12 mouse cellular contexts compared by ENCODE assay signal in the genomic region with DNA sequence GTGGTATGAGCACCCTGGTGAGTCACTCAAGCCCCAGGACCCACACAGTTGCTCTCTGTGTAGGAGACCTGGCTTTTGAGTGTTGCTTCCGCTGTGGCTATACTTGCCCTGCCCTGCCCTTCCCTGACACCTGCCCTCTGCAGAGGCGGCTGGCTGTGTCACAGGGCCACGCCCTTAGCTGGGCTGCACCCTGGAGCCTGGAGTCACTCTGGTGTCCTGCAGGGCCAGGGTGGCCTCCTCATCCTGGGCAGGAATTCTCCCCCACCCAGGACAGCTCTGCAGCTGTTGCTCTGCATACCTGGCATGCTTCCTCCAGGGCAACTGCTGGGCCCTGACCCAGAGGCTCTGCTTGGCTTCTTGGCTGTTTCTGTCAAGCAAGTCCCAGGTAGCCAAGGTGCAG. TPM values are rescaled to one million over a fixed set of nuclear protein-coding genes. Genes with fewer than 3 reads are reported as not detected.
DNase-seq lines count a peak whose midpoint lies in the region; ATAC-seq and TF ChIP-seq lines count a peak whose summit lies in the region.
"Had no signal": no experiment of that assay in that cellular context is flagged by ENCODE, and none has a peak within 500 bp of the region (broad histone marks: within the 10 kb centered on the region; RNA-seq: fewer than 3 reads in every experiment).

No protein-coding gene starts in this region.

- H3K79me2 ChIP-seq in myocyte (ENCODE audit: control insufficient read depth, insufficient read depth), result no peaks in the 10 kb centered on the region

- H3K27me3 ChIP-seq in kidney, adult 2 months (replicated peaks; ENCODE audit: control insufficient read depth, insufficient read depth, low read length), result no peaks in the 10 kb centered on the region
- no peaks in the 10 kb centered on the region for H3K27me3 ChIP-seq in embryonic facial prominence, embryonic 10.5 days (replicated peaks; ENCODE audit: low read depth, poor library complexity, severe bottlenecking)
- no peaks in the 10 kb centered on the region for H3K27me3 ChIP-seq in intestine, embryonic 15.5 days (replicated peaks)
- no peaks in the 10 kb centered on the region for H3K27me3 ChIP-seq in myocyte (ENCODE audit: control insufficient read depth, insufficient read depth, insufficient read length)
- H3K27me3 ChIP-seq: liver, embryonic 15.5 days; megakaryocyte, embryonic 14.5 days; neural tube, embryonic 13.5 days had no signal

- no peak for TF ChIP-seq CTCF in kidney, adult 2 months (conservative IDR thresholded peaks at IDR 0.05; ENCODE audit: insufficient read depth, insufficient read length, low read depth, low read length)

- no peaks in the 10 kb centered on the region for H3K9me3 ChIP-seq in embryonic facial prominence, embryonic 10.5 days
- H3K9me3 ChIP-seq in intestine, embryonic 15.5 days, result no peaks in the 10 kb centered on the region
- H3K9me3 ChIP-seq: liver, embryonic 15.5 days; neural tube, embryonic 13.5 days had no signal

- WGBS in kidney, adult 2 months, result 63% methylated on average over 3 of the region's 3 CpGs
- WGBS in embryonic facial prominence, embryonic 10.5 days, result 47% methylated on average over 3 of the region's 3 CpGs
- 30% methylated on average over 3 of the region's 3 CpGs for WGBS in intestine, embryonic 15.5 days

- peak; percentile 67 for ATAC-seq in intestine, embryonic 15.5 days

- no peak overlapping the region for H3K9ac ChIP-seq in intestine, embryonic 15.5 days
- H3K9ac ChIP-seq: liver, embryonic 15.5 days; neural tube, embryonic 13.5 days had no signal

- H3K36me3 ChIP-seq in kidney, adult 2 months (ENCODE audit: control insufficient read depth, insufficient read depth, low read length), result no peaks in the 10 kb centered on the region
- no peaks in the 10 kb centered on the region for H3K36me3 ChIP-seq in embryonic facial prominence, embryonic 10.5 days (replicated peaks)
- H3K36me3 ChIP-seq in intestine, embryonic 15.5 days, result no peaks in the 10 kb centered on the region
- H3K36me3 ChIP-seq in myocyte (ENCODE audit: control insufficient read depth, insufficient read depth), result no peaks in the 10 kb centered on the region
- H3K36me3 ChIP-seq: liver, embryonic 15.5 days; neural tube, embryonic 13.5 days had no signal

- no peak overlapping the region for H3ac ChIP-seq in myocyte (ENCODE audit: control insufficient read depth, insufficient read length)

- no peaks in the 10 kb centered on the region for H3K4me1 ChIP-seq in kidney, adult 2 months (ENCODE audit: control insufficient read depth, insufficient read depth, low read length)
- peaks cover 36% of the 10 kb centered on the region for H3K4me1 ChIP-seq in embryonic facial prominence, embryonic 10.5 days
- peaks cover 15% of the 10 kb centered on the region for H3K4me1 ChIP-seq in intestine, embryonic 15.5 days (replicated peaks)
- H3K4me1 ChIP-seq: liver, embryonic 15.5 days; megakaryocyte, embryonic 14.5 days had no signal

- TF ChIP-seq POLR2A in kidney, adult 2 months (IDR thresholded peaks at IDR 0.05; ENCODE audit: low read depth, low read length), result no peak
- TF ChIP-seq POLR2A in myocyte (IDR thresholded peaks at IDR 0.05; ENCODE audit: insufficient read length, low read depth), result no peak

- no peak overlapping the region for H3K4me2 ChIP-seq in intestine, embryonic 15.5 days (replicated peaks)
- peak overlapping the region; percentile 56 for H3K4me2 ChIP-seq in myocyte (ENCODE audit: low read depth)
- H3K4me2 ChIP-seq: liver, embryonic 15.5 days; neural tube, embryonic 13.5 days had no signal

- no peak overlapping the region for H3K4me3 ChIP-seq in kidney, adult 2 months (ENCODE audit: insufficient read depth, low read depth, low read length)
- no peak overlapping the region for H3K4me3 ChIP-seq in embryonic facial prominence, embryonic 10.5 days
- no peak overlapping the region for H3K4me3 ChIP-seq in intestine, embryonic 15.5 days (replicated peaks)
- no peak overlapping the region for H3K4me3 ChIP-seq in myocyte
- H3K4me3 ChIP-seq: liver, embryonic 15.5 days; megakaryocyte, embryonic 14.5 days; neural tube, embryonic 13.5 days had no signal

- no peak overlapping the region for H3K27ac ChIP-seq in kidney, adult 2 months (ENCODE audit: insufficient read depth, low read depth, low read length)
- H3K27ac ChIP-seq in embryonic facial prominence, embryonic 10.5 days (replicated peaks), result peak overlapping the region; percentile 58; the same call in 1 of the 2 replicates
- H3K27ac ChIP-seq in intestine, embryonic 15.5 days, result no peak overlapping the region
- H3K27ac ChIP-seq: liver, embryonic 15.5 days; neural tube, embryonic 13.5 days had no signal

- peak; percentile 1 for DNase-seq in kidney, adult 2 months
- no peak for DNase-seq in kidney, adult 18-20 months
- DNase-seq in embryonic facial prominence, embryonic 10.5 days (ENCODE audit: low spot score), result peak; percentile 18
- DNase-seq in frontal cortex, postnatal 10 days (ENCODE audit: low spot score in 2 of 2), result no peak
- no peak for DNase-seq in adrenal gland, postnatal 25 days
- DNase-seq: cerebellum, adult 18-20 months; heart, postnatal 36 days had no signal

TF ChIP-seq in myocyte, 11 proteins besides CTCF, POLR2A, EP300 and RAD21:
- TF ChIP-seq USF1 (IDR thresholded peaks at IDR 0.05; ENCODE audit: low read depth) (no peak), MYOD1 (IDR thresholded peaks at IDR 0.05; ENCODE audit: control insufficient read depth in 1 of 3, insufficient read length in 2 of 3, low read depth in 2 of 3) (peak; percentile 69 to 97 (median 95)), MYOG (IDR thresholded peaks at IDR 0.05; ENCODE audit: control insufficient read depth in 1 of 3, insufficient read depth in 1 of 3, insufficient read length in 2 of 3, low read depth in 2 of 3) (peak; percentile 92 to 98 (median 96)), TCF12 (IDR thresholded peaks at IDR 0.05; ENCODE audit: insufficient read depth, poor library complexity, severe bottlenecking) (peak; percentile 91), TCF3 (IDR thresholded peaks at IDR 0.05; ENCODE audit: insufficient read length, low read depth) (peak; percentile 85), CEBPB (IDR thresholded peaks at IDR 0.05; ENCODE audit: insufficient read depth, poor library complexity, severe bottlenecking) (no peak)

RNA-seq across cellular contexts. Expression of gene Sox11, which starts 48.1 kb away (rescaled TPM):
- 0.06 and 0.08 TPM in 2 replicates for polyA plus RNA-seq in kidney, adult 2 months (2012; rRNA removed)
- polyA plus RNA-seq in embryonic facial prominence, embryonic 10.5 days (2016; fragmentation: Nextera tagmentation; extraction: Ambion mirVana), result 300 and 318 TPM in 2 replicates
- polyA plus RNA-seq in intestine, embryonic 15.5 days (2015; fragmentation: Nextera tagmentation; extraction: Ambion mirVana), result 30.9 and 37.5 TPM in 2 replicates
- polyA plus RNA-seq in myocyte (2012; fragmentation: generic; extraction: Trizol), result 11.3 TPM
- total RNA-seq in adrenal gland, postnatal 25 days (2021), result 0.30 and 0.33 TPM in 2 replicates

Comparison
In these comparisons a context has a peak if more than half of its experiments do, and no peak if none do; other contexts are left out.
1. DNase-seq: peak in kidney, adult 2 months (single experiment) and embryonic facial prominence, embryonic 10.5 days (single experiment); none in kidney, adult 18-20 months (single experiment), frontal cortex, postnatal 10 days (0 of 2) and adrenal gland, postnatal 25 days (single experiment).
2. RNA of gene Sox11, which starts 48.1 kb away (polyA plus RNA-seq): 300 to 318 TPM in embryonic facial prominence, embryonic 10.5 days, 30.9 to 37.5 TPM in intestine, embryonic 15.5 days and 11.3 TPM in myocyte (single experiment); 0.06 to 0.08 TPM in kidney, adult 2 months; every median in the first group is over 10 times any median in the second.